Mouse (Mus musculus) stomach, postnatal 0 days (tissue): ENCODE data around the gene Ddx31.

Source experiments
- CTCF ChIP-seq: IDR thresholded peaks from 2 replicates; pipeline ENCODE4 v1.5.1; 2016; ENCODE audit warnings: antibody characterized with exemption, low read depth, mild to moderate bottlenecking, moderate library complexity
- EP300 ChIP-seq: optimal IDR thresholded peaks from 2 replicates; pipeline ENCODE3; 2016; ENCODE audit warnings: antibody characterized with exemption

DNA sequence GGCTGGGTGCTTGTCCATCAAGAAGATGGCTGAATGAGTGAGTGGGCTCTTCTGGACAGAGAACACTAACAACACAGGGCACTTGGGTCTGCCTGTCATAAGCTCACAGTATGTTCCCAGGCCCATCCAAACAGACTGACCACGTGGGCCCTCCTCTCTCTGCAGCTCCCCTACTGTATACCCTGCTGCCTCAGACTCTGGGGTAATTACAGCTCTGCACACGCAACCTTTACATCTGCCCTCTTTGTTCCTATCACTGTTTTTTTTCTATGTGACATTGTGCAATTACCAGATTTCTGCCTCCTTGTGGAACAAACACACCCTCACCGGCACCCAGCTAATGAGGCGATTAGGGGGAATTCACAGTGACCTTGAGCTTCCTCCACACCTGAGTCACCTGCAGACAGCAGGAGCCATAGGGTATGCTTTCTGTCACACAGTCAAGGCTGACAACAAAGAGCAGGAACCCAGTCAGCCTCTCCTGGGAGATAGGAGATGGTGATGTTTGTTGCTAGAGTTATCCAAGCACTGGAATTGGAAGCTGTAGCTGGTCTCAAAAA is 57.2 kb downstream of the Ddx31 start:
- no peak for TF ChIP-seq CTCF
- TF ChIP-seq EP300 = no peak
